Mouse (Mus musculus) R1 (cell line): ENCODE results near the gene Il21r.
A peak's percentile ranks its signal among the peaks of the same experiment; 100 is the strongest.

ENCODE experiments used
- DNase-seq: peaks from one replicate; pipeline ENCODE4 v3.0.0-alpha.2; 2018; ENCODE audit warnings: low read depth, low spot score

Il21r gene

DNA sequence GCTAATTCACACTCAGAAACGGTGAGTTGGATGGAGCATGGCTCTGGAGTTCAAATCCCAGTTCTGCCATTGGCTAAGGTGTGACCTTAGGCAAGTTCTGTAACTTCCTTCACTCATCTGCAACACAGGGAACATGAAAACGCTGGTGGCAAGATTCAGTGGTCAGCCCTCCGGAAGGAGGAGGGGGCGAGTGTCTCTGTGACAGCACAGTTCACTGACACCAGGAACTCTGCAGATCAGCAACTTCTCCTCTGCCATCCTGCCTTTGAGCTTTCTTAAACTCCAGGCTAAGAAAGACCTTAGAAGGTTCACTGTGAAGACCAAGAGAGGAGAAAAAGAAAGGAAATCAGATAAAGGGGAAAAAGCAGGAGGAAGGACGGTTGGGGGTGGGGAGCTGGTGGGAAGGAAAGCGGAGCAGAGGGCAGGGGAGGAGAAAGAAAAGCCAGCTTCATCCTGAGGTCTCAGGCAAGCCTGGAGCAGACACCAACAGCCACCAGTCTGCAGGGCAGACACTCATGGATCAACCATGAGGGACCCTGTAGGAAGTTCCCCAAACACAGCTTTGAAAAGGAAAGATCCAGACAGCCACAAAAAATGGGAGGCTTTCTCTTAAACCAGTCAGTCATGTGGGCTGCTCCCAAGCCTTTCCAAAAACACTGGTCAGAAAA, 2.5 kb upstream of the Il21r start:
- no peak for DNase-seq

DNA sequence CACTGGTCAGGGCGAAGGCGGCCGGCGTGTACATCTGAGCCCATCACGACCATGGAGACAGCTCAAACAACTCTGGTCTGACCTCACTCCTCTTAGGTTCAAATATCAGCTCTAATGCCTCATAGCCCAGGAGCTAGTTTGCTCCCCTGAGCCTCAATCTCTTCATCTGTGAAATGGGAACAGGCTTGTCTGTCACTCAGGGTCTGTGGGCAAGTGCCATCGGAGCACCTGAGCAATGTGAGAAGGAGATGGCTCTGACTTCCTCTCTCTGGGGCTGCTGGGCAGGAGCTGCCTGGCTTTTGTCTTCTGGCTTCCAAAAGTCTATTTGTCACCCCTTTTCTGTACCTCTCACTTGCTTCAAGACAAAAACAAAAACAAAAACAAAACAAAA, 2.0 kb upstream of the Il21r start:
- no peak for DNase-seq

DNA sequence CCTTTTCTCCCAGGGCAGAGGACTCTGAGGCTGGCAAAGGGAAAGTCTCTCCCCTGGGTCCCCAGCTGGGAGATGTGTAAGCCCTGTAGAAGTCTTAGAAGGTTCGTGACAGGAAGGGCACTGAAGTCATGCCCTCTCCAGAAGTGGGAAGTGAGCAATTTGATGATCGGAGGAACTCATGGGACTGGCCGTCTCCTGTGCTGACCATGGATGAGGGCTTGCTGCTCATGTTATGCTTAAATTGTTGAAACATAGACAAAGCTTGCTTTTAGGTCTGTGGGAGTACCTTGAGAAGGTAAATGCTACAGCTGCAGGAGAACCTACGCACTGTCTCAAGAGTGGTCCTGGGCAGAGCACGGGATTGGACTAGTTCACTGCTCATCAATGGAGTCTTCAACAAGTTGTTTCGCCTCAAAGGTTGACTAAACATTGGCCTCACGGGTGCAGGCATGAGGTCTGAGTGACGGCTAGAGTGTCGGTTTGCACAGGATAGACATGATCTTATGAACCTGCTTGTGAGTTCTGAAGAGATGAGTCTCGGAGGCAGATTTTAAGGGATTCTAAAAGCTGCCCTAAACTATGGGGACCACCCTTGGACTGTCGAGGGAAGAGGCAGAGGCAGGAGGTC, 1.3 kb upstream of the Il21r start:
- no peak for DNase-seq

DNA sequence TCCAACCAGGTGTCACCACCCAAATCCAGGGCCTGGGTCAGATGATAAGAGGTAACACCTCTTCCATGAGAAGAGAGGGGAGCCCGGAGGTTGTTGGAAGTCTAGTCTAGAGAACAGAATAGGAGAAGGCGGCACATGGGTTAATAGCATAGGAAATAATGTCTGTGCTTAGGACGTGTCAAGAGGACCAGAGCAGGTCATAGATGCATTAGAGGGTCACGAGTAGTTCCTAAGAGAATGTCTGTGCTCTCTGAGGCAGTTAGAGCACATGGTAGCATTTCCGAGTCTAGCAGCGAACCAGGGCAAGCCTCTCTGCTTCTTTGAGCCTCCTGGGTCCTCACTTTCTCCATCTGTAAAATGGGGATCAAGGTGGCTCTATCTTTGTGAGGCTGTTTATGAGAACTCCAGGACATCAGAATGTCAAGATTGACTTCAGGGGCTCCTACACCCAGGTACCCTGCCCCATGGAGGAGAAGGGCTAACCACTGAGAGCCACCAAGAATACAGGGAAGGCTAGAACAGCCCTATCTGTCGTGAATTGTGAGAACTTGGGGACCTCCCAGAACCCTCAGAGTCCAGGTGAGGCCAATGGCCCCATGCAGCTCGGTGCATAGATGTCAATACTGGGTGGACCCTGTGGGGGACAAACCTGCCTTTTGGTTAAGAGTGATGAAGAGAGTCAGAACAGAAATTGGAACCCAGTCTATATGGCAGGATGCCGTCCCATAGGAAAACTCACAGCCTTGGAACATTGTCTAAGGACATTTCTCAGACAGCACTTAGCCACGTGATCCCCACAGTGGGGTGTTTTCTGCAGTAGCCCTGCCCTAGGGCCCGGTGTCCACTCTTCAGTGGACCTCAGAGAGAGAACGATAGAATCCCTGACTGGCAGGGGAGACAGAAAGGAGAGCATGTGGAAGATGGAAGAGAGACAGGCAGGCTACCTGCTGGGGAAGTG, 1.4 kb downstream of the Il21r start:
- DNase-seq, result no peak

DNA sequence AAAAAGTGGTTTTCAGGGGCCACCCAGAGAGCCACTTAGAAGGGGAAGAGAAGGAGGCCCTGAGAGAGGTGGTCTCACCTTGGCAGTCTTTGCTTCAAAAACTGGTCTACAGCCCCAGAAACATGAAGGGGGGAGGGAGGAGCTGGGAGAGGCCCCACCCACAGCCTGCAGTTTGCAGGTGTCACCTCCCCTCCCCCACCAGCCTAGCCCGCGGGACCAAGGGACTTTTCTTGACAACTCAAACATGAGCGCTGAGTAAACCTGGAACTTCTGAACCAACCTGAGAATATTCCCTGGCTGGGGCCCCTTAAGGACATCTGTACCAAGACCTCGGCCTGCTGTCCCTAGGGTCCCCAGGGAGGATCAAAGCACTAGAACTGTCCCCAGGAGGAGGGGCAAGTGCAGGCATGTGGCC, 2.5 kb downstream of the Il21r start:
- no peak for DNase-seq

DNA sequence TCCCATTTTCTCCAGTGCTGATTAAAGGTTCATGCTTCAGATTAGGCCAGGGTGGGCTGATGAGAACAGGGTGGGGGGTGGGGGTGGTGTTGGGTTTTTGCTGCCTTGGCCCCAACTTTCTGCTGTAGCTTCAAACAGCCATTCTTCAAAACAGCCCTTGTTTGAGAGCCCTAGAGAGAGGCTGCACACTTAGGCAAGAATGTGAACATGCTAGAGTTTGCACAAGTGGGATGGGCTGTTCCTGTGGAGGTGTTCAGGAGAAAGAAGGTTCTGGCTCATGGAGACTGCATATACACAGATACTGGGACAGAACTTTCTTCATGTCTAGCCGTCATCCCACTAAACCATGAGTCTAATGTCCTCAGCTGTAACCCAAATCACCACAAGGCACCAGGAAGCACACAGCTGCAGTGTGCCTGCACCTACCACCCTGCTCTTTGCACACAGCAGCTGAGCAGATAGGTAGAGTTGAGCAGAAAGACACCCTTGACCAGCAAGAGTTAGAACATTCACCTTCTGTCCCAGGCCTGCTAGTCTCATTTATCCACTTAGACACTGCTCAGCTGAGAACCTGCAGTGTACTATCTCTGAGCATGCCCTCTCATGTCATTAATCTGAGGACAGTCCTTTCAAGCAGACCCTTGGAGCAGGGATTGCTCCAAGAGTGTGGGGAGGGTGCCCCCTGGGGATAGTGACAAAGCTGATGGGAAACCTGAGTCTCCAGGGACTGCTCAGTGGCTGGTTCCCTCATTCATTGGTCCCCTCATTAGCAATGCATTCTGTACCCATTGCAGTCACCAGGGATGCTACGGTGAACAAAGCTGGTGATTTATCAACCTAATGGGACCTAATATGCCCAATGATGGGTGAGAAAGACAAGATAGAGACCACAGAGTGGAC, 3.3 kb downstream of the Il21r start:
- no peak for DNase-seq

DNA sequence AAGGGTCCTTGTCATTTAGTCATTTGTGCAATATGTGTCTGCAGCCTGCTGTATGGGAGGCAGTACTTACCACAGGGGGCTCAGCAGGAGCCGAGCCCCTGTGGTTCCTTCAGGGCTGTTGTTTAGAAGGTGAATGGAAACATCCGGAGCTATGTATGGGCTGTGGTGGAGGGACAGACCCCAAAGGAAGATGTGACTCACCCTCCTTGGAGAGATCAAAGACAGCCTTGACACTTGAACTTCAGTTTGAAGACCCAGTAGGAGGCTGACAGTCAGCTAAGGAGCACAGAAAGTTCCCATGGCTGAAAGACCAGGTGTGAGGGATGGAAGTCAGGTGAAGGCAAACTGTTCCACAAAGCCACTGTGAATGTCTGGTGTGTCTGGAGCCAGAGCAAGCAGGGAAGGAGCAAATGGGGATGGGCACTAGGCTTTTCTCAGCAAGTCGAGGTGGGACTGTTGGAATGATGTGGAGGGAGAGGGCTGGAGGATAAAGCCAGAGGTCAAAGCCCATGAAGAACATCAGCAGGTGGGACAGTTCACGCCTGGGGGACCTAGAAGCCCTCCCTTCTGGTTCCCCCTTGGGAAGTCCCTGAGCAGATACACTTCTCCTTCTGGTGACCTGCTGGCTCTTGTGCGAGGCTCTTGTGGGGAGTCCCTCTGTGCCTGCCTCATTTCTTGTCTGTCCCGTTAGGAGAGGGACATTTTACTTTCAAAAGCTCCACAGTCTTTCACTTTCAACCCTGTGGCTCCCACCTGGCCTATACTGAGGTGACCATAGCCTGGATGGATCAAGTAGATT, 4.4 kb downstream of the Il21r start:
- DNase-seq, result peak; percentile 18

DNA sequence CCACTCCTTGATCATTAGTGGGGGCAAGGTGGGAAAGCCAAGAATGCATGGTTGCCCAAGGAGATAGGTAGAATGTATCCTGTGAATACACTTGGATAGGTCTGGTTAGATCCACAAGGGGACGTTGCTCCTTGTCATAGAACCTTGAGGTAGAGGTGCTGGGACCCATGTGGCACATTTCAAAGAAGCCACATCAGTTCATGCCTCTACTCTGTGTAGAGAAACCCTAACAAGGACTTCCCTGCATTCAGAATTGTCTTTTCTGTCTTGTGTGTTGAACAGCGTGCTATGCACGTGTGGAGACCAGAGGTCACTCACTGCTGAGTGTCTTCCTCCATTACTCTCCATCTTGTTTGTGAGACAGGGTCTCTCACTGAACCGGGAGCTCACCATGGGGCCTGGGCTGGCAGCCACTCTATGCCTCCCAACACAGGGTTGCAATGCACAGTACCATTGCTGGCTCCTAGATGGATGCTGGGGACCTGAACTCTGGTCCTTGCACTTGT, 5.0 kb downstream of the Il21r start:
- no peak for DNase-seq

DNA sequence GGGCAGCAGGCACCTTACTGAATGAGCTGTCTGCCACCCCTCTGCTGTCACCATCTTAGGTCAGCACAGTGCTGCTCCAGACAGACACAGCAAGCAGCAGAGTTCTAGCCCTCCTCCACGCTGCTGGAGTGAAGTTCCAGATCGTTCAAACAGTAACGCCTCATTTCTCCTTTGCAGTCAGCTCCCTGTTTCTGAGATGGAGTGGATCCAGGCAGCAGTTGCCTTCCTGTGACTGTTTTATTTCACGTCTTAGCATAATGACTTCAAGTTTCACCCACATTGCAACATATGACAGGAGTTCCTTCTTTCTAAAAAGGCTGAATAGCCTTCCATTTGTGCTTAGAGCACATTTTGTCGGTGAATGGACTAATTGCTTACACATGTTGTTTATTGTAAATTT, 10.3 kb downstream of the Il21r start:
- DNase-seq, result no peak

DNA sequence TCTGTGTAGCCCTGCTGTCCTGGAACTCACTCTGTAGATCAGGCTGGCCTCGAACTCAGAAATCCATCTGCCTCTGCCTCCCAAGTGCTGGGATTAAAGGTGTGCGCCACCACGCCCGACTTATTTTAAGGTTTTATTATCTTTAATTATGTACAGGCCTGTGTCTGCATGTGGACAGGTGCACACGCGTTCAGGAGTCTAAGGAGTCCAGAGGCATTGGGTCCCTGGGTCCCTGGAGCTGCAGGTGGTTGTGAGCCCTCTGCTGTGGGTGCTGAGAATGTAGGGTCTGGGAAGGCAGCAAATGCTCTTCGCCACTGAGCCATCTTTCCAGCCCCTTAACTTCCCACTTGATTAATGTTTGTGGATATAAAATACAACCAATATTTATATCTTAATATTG, 12.2 kb downstream of the Il21r start:
- DNase-seq, result no peak

DNA sequence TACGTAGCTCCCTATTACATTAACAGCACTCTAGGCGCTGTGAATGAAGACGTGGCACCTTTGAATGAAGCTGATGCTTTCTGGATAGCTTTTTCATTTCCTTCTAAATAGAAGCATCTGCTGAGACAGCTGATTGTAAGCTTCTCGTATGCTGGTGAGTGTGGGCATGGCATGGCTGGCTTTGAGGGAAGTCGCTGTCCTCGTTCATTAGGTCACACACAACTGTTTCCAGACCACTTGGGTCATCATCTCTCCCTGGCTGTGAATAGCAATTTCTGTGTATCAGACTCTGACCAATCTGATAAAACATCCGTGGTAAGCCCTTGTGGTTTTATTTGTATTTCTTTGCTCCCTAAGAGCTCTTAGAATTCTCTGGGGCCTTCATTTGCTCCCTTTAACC, 14.8 kb downstream of the Il21r start:
- no peak for DNase-seq

DNA sequence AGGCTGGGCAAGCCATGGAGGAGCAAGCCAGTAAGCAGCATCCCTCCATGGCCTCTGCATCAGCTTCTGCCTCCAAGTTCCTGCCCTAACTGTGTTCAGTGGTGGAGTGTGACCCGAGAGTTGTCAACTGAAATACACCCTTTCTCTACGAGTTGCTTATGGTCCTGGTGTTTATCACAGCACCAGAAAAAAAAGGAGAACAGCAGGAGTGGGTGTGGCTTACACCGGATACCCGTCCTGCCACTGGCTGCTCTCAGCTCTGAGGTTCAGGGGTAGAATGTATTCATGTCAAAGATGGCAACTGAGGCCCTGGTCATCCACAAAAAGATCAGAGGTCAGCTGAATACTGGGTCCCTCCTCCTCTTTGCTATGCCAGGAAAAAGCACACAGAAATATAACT, 16.8 kb downstream of the Il21r start:
- DNase-seq, result no peak

DNA sequence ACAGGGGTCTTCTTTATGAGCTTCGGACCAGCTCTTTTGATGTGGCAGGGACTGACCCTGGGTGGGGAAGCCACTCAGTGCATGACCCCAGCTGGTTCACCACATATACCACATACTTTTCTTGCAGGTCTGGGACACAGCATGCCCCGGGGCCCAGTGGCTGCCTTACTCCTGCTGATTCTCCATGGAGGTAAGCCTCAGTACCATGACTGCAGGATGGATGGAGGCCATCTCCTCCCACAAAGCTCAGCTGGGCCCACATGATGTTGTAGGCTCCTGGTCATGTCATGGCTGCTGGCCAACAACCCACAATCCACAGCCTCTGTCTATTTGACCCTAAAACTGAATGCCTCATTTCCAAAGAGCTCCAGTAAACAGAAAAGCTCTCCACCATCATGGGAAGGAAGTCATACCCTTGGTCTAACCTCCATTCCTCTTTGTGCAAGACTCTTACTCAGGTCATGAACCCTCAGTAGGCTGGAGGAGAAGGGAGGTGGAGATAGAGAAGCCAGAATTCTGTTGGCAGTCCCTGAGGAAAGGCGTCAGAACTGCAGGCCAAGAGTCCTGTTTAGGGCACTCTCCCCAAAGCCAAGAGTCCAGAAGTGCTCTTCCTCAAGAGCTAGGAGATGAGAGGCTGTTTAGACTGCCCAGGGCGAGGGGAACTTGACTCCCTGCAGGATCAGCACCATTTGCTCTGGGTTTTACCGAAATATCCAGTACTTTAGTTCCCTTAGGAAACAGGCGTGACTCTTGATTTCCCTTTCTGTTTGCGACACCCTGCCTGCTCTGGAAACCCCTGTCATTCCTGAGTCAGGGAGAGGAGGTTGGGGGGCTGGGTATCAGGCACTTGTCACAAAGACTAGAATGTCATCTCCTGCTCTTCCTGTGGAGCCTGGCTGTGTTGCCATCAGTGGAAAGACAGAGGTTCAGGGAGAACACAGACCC, 19.8 kb downstream of the Il21r start:
- DNase-seq, result no peak

DNA sequence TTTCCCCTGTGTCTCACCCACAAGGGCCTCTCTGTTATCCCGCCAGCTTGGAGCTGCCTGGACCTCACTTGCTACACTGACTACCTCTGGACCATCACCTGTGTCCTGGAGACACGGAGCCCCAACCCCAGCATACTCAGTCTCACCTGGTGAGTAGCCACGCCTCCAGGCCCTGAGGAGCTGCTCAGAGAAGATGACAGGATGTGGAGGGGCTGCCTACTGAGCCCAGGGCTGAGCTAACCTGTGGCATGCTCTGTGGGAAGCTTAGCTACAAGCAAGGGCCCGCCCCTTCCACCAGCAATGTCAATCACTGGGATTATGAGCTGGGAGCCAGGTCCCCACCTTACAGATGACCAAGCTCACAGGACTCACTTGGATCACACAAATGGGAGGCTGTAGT, 22.0 kb downstream of the Il21r start:
- no peak for DNase-seq

DNA sequence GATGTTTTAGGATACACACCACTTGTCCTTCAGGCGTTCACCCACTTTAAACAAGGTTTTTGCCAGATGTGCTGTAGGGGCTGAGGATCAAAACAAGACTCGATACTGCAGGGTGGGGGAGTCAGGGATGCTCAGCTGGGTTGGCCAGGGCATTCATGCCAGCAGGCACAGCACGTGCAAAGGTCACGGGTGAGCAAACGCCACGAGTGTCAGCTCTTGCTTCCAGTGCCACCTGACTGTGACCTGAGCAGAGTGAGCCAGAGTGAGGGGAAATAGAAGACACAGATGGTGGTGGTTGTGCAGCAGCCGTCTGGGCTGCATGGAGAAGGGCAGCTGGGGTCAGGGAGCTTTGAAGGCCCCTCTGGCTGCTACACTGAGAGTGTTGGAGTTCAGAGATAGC, 22.6 kb downstream of the Il21r start:
- DNase-seq, result no peak

DNA sequence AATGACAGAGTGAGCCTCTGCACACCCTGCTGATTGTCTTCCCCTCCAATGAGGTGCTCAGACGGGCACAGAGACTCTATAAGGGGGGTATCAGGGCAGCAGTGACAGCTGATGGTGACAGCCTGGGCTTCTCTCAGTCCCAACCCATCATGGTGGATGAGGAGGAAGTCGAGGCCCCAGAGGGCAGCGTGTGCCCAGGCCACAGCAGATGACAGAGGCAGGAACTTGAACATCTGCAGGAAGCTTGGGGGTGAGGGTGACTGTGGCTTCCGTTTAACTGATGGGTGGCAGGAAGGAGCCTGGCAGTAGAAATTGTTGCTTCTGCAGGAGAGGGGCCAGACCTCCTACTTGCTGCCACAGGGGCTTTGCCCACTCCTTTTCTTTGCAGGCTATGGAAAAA, 27.1 kb downstream of the Il21r start:
- no peak for DNase-seq

DNA sequence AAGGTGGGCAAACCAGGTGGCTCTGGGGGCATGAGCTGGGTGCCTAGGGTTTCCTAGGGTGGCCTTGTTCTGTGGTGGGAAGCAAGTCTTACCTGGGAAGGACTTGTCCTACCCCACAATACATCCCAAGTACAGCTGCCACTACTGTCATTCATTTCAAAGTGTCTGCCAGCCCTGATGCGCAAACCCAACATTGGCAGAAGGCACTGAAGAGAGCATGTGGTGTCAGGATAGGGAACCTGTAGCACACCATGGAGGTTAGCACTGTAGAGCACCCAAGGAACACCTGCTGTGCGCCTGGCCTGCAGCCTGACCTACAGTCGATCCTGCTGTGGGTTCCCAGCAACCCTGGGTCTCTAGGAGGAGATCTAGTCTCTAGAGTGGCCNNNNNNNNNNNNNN, 27.8 kb downstream of the Il21r start:
- no peak for DNase-seq

DNA sequence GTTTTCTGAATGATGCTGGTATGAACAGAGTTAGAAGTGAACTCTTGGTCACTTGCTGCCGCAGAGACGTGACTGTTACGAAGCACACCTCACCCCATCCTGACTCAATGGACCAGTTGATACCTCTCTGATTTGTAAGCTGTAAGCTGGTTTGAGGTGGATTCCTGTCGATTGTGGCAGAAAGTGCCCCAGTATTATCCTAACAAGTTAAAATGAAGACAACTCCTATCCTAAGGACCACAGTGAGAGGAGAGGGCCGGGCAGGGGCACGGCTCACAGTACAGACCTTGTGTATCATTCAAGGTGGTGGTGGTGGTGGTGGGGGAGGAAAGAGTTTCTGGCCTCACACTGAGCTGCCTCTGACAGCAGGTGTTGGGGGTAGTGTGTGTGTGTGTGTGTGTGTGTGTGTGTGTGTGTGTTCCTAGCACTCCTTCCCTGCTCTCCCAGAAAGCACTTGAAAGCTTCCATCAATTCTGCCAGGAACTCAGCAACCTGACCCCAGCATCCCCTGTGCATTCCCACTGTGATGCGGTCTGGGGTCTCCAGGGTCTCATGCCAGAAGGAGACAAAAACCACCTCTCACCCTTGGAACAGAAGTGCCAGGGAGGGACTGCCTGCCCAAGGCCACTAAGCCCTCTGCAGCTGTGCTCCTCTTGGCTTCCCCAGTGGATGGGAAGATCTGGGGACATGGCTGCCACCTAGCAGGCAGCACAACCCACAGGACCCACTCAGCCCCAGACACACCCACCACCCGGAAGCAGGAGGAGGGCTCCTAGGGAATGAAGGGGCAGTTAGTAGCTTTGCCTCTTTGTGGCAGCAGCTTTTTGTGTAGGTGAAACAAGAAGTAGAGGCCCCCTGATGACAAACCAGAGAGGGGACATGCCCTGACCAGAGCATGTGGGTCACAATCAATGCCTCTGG, 34.3 kb downstream of the Il21r start:
- DNase-seq, result no peak
